Mouse (Mus musculus) activated CD4-positive, CD25-positive, alpha-beta regulatory T cell, adult 9 weeks (primary cell): ENCODE measurements around the gene Fnip2. TPM values are rescaled to one million over a fixed set of nuclear protein-coding genes. Genes with fewer than 3 reads are reported as not detected.

Experiments
- polyA plus RNA-seq: library from polyadenylated mRNA; unstranded; fragments of 100-300 nt; shearing (Covaris generic); gene quantifications from one replicate; pipeline ENCODE4 v1.2.1, GENCODE M21; 2017

Fnip2 gene
- polyA plus RNA-seq, result 0.51 TPM

DNA sequence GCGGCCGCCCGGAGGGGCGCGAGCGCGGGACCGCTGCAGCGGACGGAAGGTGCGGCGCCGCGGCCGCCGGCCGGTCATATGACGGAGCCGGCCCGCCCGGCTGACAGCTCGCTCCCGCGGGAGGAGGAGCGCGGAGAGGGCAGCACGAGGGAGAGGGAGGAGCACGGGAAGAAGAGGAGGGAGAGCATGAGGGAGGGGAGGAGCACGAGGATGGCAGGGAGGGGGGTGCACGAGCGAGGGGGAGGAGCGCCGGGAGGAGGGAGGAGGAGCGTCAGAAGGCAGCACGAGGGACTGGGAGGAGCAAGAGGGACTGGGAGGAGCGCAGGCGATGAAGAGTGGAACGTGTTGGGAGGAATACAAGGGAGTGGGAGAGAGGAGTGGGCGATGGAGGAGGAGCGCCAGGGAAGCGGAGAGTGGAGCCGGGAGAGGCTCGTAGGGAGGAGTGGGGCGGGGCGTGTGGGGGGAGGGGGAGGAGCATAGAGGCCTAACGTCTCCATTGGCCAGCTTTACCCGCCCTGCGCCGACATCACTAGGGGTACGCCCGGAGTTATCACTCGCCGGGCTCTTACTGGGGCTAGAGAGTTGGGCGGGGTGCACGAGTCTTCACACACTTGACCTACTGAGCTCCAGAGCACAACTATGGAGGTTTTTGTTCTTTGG is at the start of gene Fnip2:
Gene Fnip2, minus strand, starts transcription at position 94 of the 660 bp plus-strand sequence.

DNA sequence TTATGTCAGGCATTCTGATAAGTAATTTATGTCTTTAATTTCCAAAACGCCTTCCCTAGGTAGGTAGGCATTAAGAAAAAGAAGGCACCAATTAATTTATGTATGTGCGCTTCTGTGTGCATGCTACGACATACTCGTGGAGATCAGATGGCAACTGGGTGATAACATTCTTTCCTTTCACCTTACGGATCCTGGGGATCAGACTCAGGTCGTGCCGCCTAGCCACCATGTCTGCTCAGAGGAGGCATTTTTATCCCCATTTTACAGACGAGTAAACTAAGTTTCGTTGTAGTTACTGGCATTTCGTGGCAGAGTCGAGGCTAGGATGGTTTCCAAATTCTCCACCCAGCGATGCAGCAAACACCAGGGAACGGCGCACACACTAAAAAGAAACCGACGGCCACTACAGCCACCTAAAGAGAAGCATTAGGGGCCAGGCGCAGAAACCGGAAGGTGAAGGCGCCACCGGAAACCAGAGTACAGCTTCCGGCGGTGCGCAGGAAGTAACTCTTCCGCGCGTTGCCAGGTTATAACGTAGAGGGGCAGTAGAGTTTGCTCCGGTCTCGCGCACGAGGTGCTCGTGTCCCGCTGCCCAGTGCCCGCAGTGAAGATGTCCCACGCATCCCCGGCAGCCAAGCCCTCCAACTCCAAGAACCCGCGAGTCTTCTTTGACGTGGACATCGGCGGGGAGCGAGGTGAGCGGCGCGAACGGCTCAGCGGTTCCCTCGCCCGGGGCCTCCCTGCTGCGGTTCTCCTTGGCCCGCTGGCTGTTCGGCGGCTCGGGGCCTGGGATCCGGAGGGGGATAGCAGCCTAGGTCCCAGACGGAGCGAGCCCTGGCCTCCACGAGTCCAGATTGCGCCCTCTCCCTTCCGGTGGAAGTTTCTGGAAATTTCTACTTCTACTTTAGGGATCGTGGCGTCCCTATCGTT is 23.5 kb upstream of the Fnip2 start, which contains the start of gene Ppid:
Gene Ppid, plus strand, starts transcription at position 480 of the 930 bp plus-strand sequence.

Other genes starting within 250 kb of the Fnip2 start
- not detected for gene Gm17359, start 231.1 kb downstream of the Fnip2 start, polyA plus RNA-seq
- gene Ppid, start 23.5 kb upstream of the Fnip2 start, polyA plus RNA-seq, result 126 TPM
- 8.5 TPM for gene 4930579G24Rik, start 61.3 kb upstream of the Fnip2 start, polyA plus RNA-seq
- gene Etfdh, start 61.7 kb upstream of the Fnip2 start, polyA plus RNA-seq, result 50.0 TPM
- not detected for gene Rxfp1, start 170.1 kb upstream of the Fnip2 start, polyA plus RNA-seq